Mouse (Mus musculus) heart, embryonic 11.5 days (tissue): ENCODE measurements at regions not wholly inside any gene's neighbourhood (a gene's known extent, or its start where the extent isn't known, plus 50 kb on each side); places are given as distances from the start of the nearest gene placed in this dataset.

Experiments
- ATAC-seq: fragments of 200-750 bp; cut with Nextera tagmentation; replicated peaks from 2 replicates; pipeline ENCODE4 v1.8.0; 2017; ENCODE audit warnings: moderate library complexity; ENCODE audit not compliant: insufficient number of reproducible peaks, low FRiP score, low TSS enrichment
- H3K27ac ChIP-seq: fragments of 300-500 bp; sonication (generic); 2 replicates; pipeline ENCODE4 v1.5.1; 2014; ENCODE audit warnings: mild to moderate bottlenecking, low read depth, low read length
- H3K27me3 ChIP-seq: fragments of 300-500 bp; sonication (generic); 2 replicates; pipeline ENCODE4 v1.6.1; 2014; ENCODE audit warnings: mild to moderate bottlenecking, low read length, mixed read lengths; ENCODE audit not compliant: control insufficient read depth, insufficient read depth
- H3K36me3 ChIP-seq: fragments of 300-500 bp; sonication (generic); 2 replicates; pipeline ENCODE4 v1.6.1; 2014; ENCODE audit warnings: mild to moderate bottlenecking, low read length, moderate library complexity, mixed read lengths; ENCODE audit not compliant: control insufficient read depth, insufficient read depth
- H3K4me1 ChIP-seq: fragments of 300-500 bp; sonication (generic); 2 replicates; pipeline ENCODE4 v1.6.1; 2014; ENCODE audit warnings: low read length; ENCODE audit not compliant: control insufficient read depth, insufficient read depth
- H3K4me2 ChIP-seq: fragments of 300-500 bp; sonication (generic); 2 replicates; pipeline ENCODE4 v1.6.1; 2014; ENCODE audit warnings: mild to moderate bottlenecking, moderate library complexity
- H3K4me3 ChIP-seq: fragments of 300-500 bp; sonication (generic); 2 replicates; pipeline ENCODE4 v1.5.1; 2014; ENCODE audit warnings: low read depth, low read length
- H3K9ac ChIP-seq: fragments of 300-500 bp; sonication (generic); 2 replicates; pipeline ENCODE4 v1.6.1; 2014; ENCODE audit warnings: mild to moderate bottlenecking, low read depth, low read length, moderate library complexity
- H3K9me3 ChIP-seq: fragments of 300-500 bp; sonication (generic); replicated peaks from 2 replicates; pipeline ENCODE4 v1.6.1; 2016; ENCODE audit warnings: low read length; ENCODE audit not compliant: control insufficient read depth
- WGBS: fragments of 180-500 bp; shearing (Covaris S2); extraction: QIAGEN DNeasy Blood & Tissue Kit; methylation state at CpG from one replicate; pipeline ENCODE4 v1.1.7; 2014; ENCODE audit not compliant: insufficient replicate concordance; 5-methylcytosine and 5-hydroxymethylcytosine counted together

GRCm38 (mm10) chr15:27020471-27020870 lies 125.1 kb upstream of the Fbxl7 start:
- Histone ChIP-seq H3K27me3 (no peaks in the 10 kb centered on the region), H3K36me3 (no peaks in the 10 kb centered on the region), H3K4me1 (no peaks in the 10 kb centered on the region), H3K9me3 (no peaks in the 10 kb centered on the region), H3K27ac (no peak overlapping the region), H3K9ac (no peak overlapping the region), H3K4me3 (no peak overlapping the region), H3K4me2 (no peak overlapping the region)
- no peak for ATAC-seq
- 75% methylated on average over 5 of the region's 5 CpGs for WGBS

GRCm38 (mm10) chr15:27033261-27033660 lies 137.9 kb upstream of the Fbxl7 start:
- Histone ChIP-seq H3K4me2 (no peak overlapping the region), H3K9me3 (no peaks in the 10 kb centered on the region), H3K27me3 (no peaks in the 10 kb centered on the region), H3K36me3 (no peaks in the 10 kb centered on the region), H3K4me1 (no peaks in the 10 kb centered on the region), H3K4me3 (no peak overlapping the region), H3K9ac (no peak overlapping the region), H3K27ac (no peak overlapping the region)
- ATAC-seq: no peak
- 68% methylated on average over 2 of the region's 2 CpGs for WGBS

GRCm38 (mm10) chr15:27043788-27044187 lies 148.4 kb upstream of the Fbxl7 start:
- no peak for ATAC-seq
- H3K4me2 ChIP-seq: no peak overlapping the region
- no peaks in the 10 kb centered on the region for H3K36me3 ChIP-seq
- WGBS: 71% methylated on average over 4 of the region's 4 CpGs
- H3K9ac ChIP-seq: no peak overlapping the region
- H3K4me3 ChIP-seq: no peak overlapping the region
- no peaks in the 10 kb centered on the region for H3K4me1 ChIP-seq
- no peaks in the 10 kb centered on the region for H3K27me3 ChIP-seq
- H3K9me3 ChIP-seq: no peaks in the 10 kb centered on the region
- no peak overlapping the region for H3K27ac ChIP-seq

DNA sequence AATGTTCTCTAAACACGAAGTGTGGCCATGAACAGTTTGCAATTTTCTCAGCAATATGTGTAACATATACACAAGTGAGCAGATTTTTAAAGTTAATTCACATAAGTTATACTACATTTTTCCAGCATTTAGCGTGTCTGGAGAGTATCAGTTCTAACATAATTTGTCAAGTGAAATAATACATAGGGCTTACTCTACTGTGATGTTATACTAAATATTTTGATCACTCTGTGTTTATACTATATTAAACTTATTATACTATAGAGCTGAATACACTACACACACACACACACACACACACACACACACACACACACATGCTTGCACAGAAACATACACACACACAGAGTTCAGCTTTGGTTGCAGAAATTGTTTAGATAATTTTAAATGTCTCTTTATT lies 155.3 kb upstream of the Fbxl7 start:
- Histone ChIP-seq H3K4me2 (no peak overlapping the region), H3K4me1 (no peaks in the 10 kb centered on the region), H3K27ac (no peak overlapping the region), H3K27me3 (no peaks in the 10 kb centered on the region), H3K9me3 (no peaks in the 10 kb centered on the region), H3K9ac (no peak overlapping the region), H3K36me3 (no peaks in the 10 kb centered on the region), H3K4me3 (no peak overlapping the region)
- 75% methylated on average over 2 of the region's 2 CpGs for WGBS
- no peak for ATAC-seq

DNA sequence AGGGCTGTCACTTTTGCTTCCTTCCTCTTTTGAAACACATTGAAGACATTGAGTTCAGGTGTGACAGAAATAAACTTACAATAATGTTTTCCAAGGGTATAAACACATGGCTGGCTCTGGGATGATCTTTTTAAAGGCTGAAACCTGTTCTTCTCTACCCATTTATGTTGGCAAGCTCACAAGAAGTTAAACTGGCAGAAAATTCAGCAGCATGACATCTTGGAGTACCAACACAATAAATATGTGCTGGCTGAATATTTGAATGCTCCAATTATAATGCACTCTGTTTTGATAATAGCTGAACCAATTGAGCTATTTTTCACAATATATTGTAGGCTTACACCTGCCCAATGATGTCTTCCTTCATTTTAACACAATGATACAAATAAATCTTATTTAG lies 168.1 kb upstream of the Fbxl7 start:
- no peak overlapping the region for H3K9ac ChIP-seq

GRCm38 (mm10) chr15:27063971-27064370 lies 168.6 kb upstream of the Fbxl7 start:
- Histone ChIP-seq H3K4me1 (no peaks in the 10 kb centered on the region), H3K27me3 (no peaks in the 10 kb centered on the region), H3K4me2 (no peak overlapping the region), H3K9ac (no peak overlapping the region), H3K4me3 (no peak overlapping the region), H3K9me3 (no peaks in the 10 kb centered on the region), H3K36me3 (no peaks in the 10 kb centered on the region), H3K27ac (no peak overlapping the region)
- ATAC-seq: no peak
- WGBS: 72% methylated on average over 4 of the region's 4 CpGs

More for the DNA sequence above, 168.1 kb upstream of the Fbxl7 start:
- no peaks in the 10 kb centered on the region for H3K9me3 ChIP-seq
- H3K36me3 ChIP-seq: no peaks in the 10 kb centered on the region
- no peaks in the 10 kb centered on the region for H3K4me1 ChIP-seq
- no peak overlapping the region for H3K4me2 ChIP-seq
- H3K27ac ChIP-seq: no peak overlapping the region
- no peaks in the 10 kb centered on the region for H3K27me3 ChIP-seq
- H3K4me3 ChIP-seq: no peak overlapping the region
- ATAC-seq: no peak

- H3K4me3 ChIP-seq: no peak overlapping the region
- 68% methylated on average over 1 of the region's 1 CpGs for WGBS
- no peaks in the 10 kb centered on the region for H3K36me3 ChIP-seq
- no peak overlapping the region for H3K27ac ChIP-seq
- H3K4me1 ChIP-seq: 0 out of 2 replicates have a peak, but pooled peaks cover 5% of the 10 kb centered on the region
- ATAC-seq: no peak
- H3K9me3 ChIP-seq: no peaks in the 10 kb centered on the region
- no peak overlapping the region for H3K4me2 ChIP-seq
- no peak overlapping the region for H3K9ac ChIP-seq
- no peaks in the 10 kb centered on the region for H3K27me3 ChIP-seq
Measured at GRCm38 (mm10) chr15:27067691-27068090, 172.3 kb upstream of the Fbxl7 start.

DNA sequence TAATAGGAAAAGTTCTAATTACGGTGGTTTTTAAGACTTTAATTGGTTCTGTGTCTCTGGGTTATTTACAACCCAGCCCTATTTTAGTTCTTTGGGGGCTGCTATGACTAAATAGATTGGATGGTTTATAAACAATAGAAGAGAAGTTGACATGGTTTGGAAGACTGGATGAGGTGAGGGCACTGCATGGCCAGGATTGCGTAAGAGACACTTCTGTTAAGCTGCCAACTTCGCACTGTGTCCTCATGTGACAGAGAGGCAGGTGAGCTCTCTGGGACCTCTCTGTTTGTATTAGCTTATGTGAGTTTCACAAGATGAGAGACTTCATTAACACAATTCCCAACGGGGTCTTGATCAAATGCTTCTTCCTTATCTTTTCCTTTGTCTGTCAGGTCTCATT lies 182.5 kb upstream of the Fbxl7 start:
- no peak overlapping the region for H3K9ac ChIP-seq
- H3K9me3 ChIP-seq: no peaks in the 10 kb centered on the region
- no peaks in the 10 kb centered on the region for H3K27me3 ChIP-seq
- H3K36me3 ChIP-seq: no peaks in the 10 kb centered on the region
- no peaks in the 10 kb centered on the region for H3K4me1 ChIP-seq
- H3K27ac ChIP-seq: no peak overlapping the region
- H3K4me3 ChIP-seq: no peak overlapping the region
- WGBS: 79% methylated on average over 4 of the region's 4 CpGs
- ATAC-seq: no peak
- no peak overlapping the region for H3K4me2 ChIP-seq

- ATAC-seq: no peak
- Histone ChIP-seq H3K4me1 (no peaks in the 10 kb centered on the region), H3K27me3 (no peaks in the 10 kb centered on the region), H3K27ac (no peak overlapping the region), H3K4me2 (no peak overlapping the region), H3K36me3 (no peaks in the 10 kb centered on the region), H3K4me3 (no peak overlapping the region), H3K9me3 (no peaks in the 10 kb centered on the region), H3K9ac (no peak overlapping the region)
- WGBS: 83% methylated on average over 5 of the region's 5 CpGs
Measured at GRCm38 (mm10) chr15:27082826-27083225, 187.4 kb upstream of the Fbxl7 start.
